In the genomic region with DNA sequence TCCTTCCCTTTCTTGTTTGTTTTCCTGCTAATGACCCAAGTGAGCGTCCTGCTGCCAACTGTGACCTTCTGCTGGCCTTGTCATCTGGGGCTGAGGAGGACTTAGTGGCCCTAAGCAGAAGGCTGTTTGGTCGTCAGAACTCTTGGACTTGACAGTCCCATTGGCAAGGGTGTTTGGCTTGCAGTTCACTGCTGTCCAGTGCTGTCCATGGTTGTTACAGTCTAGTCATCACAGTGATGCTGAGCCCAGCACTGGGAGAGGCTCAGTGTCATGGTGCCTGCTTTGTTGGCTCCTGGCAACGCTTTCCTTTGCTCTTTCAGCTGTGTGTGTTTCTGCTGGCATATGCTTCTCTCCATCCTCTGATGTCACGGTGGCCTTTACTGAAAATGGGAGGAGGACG, we compare ENCODE assay signal across 19 mouse cellular contexts.
DNase-seq lines count a peak whose midpoint lies in the region; ATAC-seq lines count a peak whose summit lies in the region.
"Had no signal": no experiment of that assay in that cellular context is flagged by ENCODE, and none has a peak within 500 bp of the region (broad histone marks: within the 10 kb centered on the region; RNA-seq: fewer than 3 reads in every experiment).

No protein-coding gene starts in this region.

- H3K9ac ChIP-seq in hindbrain, embryonic 15.5 days = no peak overlapping the region
- no peak overlapping the region for H3K9ac ChIP-seq in hindbrain, embryonic 11.5 days (ENCODE audit: low read depth, low read length)
- H3K9ac ChIP-seq: embryonic facial prominence, embryonic 15.5 days; heart, embryonic 12.5 days; hindbrain, embryonic 12.5 days had no signal

- H3K9me3 ChIP-seq in hindbrain, embryonic 15.5 days = no peaks in the 10 kb centered on the region
- no peaks in the 10 kb centered on the region for H3K9me3 ChIP-seq in hindbrain, embryonic 11.5 days (ENCODE audit: control insufficient read depth, low read length)
- H3K9me3 ChIP-seq: embryonic facial prominence, embryonic 15.5 days; forebrain, embryonic 10.5 days; heart, embryonic 12.5 days; hindbrain, embryonic 12.5 days had no signal

- WGBS in hindbrain, embryonic 15.5 days = 65% methylated on average over 5 of the region's 5 CpGs
- WGBS in hindbrain, embryonic 11.5 days = 71% methylated on average over 5 of the region's 5 CpGs

- H3K4me2 ChIP-seq in hindbrain, embryonic 15.5 days = no peak overlapping the region
- no peak overlapping the region for H3K4me2 ChIP-seq in hindbrain, embryonic 11.5 days (replicated peaks; ENCODE audit: low read depth, low read length)
- H3K4me2 ChIP-seq: embryonic facial prominence, embryonic 15.5 days; heart, embryonic 12.5 days; hindbrain, embryonic 12.5 days had no signal

- no peaks in the 10 kb centered on the region; the same call in 1 of the 2 replicates for H3K4me1 ChIP-seq in hindbrain, embryonic 15.5 days (replicated peaks)
- no peaks in the 10 kb centered on the region for H3K4me1 ChIP-seq in hindbrain, embryonic 11.5 days (replicated peaks; ENCODE audit: control insufficient read depth, insufficient read depth, low read length)
- H3K4me1 ChIP-seq: heart, embryonic 12.5 days; hindbrain, embryonic 12.5 days had no signal

- no peaks in the 10 kb centered on the region for H3K36me3 ChIP-seq in hindbrain, embryonic 15.5 days
- H3K36me3 ChIP-seq in hindbrain, embryonic 11.5 days (ENCODE audit: control insufficient read depth, insufficient read depth, low read length) = no peaks in the 10 kb centered on the region
- H3K36me3 ChIP-seq: embryonic facial prominence, embryonic 15.5 days; forebrain, embryonic 10.5 days; heart, embryonic 12.5 days; hindbrain, embryonic 12.5 days had no signal

- H3K27ac ChIP-seq in hindbrain, embryonic 15.5 days (replicated peaks) = no peak overlapping the region
- H3K27ac ChIP-seq in hindbrain, embryonic 11.5 days (ENCODE audit: low read depth, low read length) = no peak overlapping the region
- H3K27ac ChIP-seq: embryonic facial prominence, embryonic 15.5 days; forebrain, embryonic 10.5 days; hindbrain, embryonic 12.5 days had no signal

- H3K27me3 ChIP-seq in hindbrain, embryonic 15.5 days = no peaks in the 10 kb centered on the region
- no peaks in the 10 kb centered on the region for H3K27me3 ChIP-seq in hindbrain, embryonic 11.5 days (ENCODE audit: control insufficient read depth, insufficient read depth, low read length)
- H3K27me3 ChIP-seq: embryonic facial prominence, embryonic 15.5 days; heart, embryonic 12.5 days; hindbrain, embryonic 12.5 days had no signal

- H3K4me3 ChIP-seq in hindbrain, embryonic 15.5 days = no peak overlapping the region
- no peak overlapping the region for H3K4me3 ChIP-seq in hindbrain, embryonic 11.5 days (ENCODE audit: low read depth, low read length)
- H3K4me3 ChIP-seq: embryonic facial prominence, embryonic 15.5 days; erythroblast, embryonic 14.5 days; forebrain, embryonic 10.5 days; heart, embryonic 12.5 days; hindbrain, embryonic 12.5 days had no signal

- peak; percentile 14 for DNase-seq in embryo, embryonic 10 days (ENCODE audit: low spot score)
- DNase-seq in embryo, embryonic 9.5 days (ENCODE audit: extremely low spot score) = no peak
- no peak for DNase-seq in hindbrain, embryonic 11.5 days (ENCODE audit: low spot score)
- DNase-seq in right cerebral cortex, postnatal 10 days (ENCODE audit: low spot score in 2 of 2) = peak; percentile 21 to 30
- no peak for DNase-seq in right cerebral cortex, postnatal 25 days
- no peak for DNase-seq in kidney, postnatal 14 days
- DNase-seq: adrenal gland, postnatal 10 days; cerebellum, adult 18-20 months; cerebellum, adult 9-11 months; gastrocnemius, postnatal 14 days; heart, postnatal 36 days; kidney, adult 11 months had no signal

- ATAC-seq in hindbrain, embryonic 15.5 days (ENCODE audit: low FRiP score, low read depth) = 0 out of 2 replicates have a peak, but pooled peaks have one; percentile 40
- no peak for ATAC-seq in hindbrain, embryonic 11.5 days (ENCODE audit: low FRiP score)
- ATAC-seq: forebrain, embryonic 14.5 days had no signal

Comparison
In these comparisons a context has a peak if more than half of its experiments do, and no peak if none do; other contexts are left out.
1. DNase-seq: peak in embryo, embryonic 10 days (single experiment) and right cerebral cortex, postnatal 10 days (2 of 2); none in embryo, embryonic 9.5 days (single experiment), hindbrain, embryonic 11.5 days (single experiment), right cerebral cortex, postnatal 25 days (single experiment) and kidney, postnatal 14 days (single experiment).